Comparison of ENCODE assay signal across 14 mouse cellular contexts in genomic region chr5:136583666-136584464, GRCm38 (mm10). TPM values are rescaled to one million over a fixed set of nuclear protein-coding genes. Genes with fewer than 3 reads are reported as not detected.
DNase-seq lines count a peak whose midpoint lies in the region; ATAC-seq and TF ChIP-seq lines count a peak whose summit lies in the region.
"Had no signal": no experiment of that assay in that cellular context is flagged by ENCODE, and none has a peak within 500 bp of the region (broad histone marks: within the 10 kb centered on the region; RNA-seq: fewer than 3 reads in every experiment).

No protein-coding gene starts in this region.

- no peak for ATAC-seq in liver, embryonic 11.5 days (replicated peaks; ENCODE audit: low FRiP score)
- peak; percentile 81 for ATAC-seq in megakaryocyte, adult 5-6 weeks (ENCODE audit: poor library complexity, severe bottlenecking)
- ATAC-seq: activated CD4-positive, CD25-positive, alpha-beta regulatory T cell, adult 4 months had no signal

- TF ChIP-seq POLR2A in liver, adult 2 months (IDR thresholded peaks at IDR 0.05; ENCODE audit: extremely low read depth, insufficient read depth, low read length), result no peak

- no peaks in the 10 kb centered on the region for H3K4me1 ChIP-seq in liver, adult 2 months (ENCODE audit: control insufficient read depth, insufficient read depth, low read length)
- H3K4me1 ChIP-seq in liver, embryonic 11.5 days (replicated peaks; ENCODE audit: control insufficient read depth, insufficient read depth, low read length), result peaks cover 3% of the 10 kb centered on the region; the same call in 1 of the 2 replicates

- DNase-seq in liver, adult 2 months (ENCODE audit: extremely low read depth, low read depth, low spot score), result peak; percentile 19
- no peak for DNase-seq in liver, embryonic 11.5 days (ENCODE audit: low spot score)
- peak; percentile 78 for DNase-seq in A20 (ENCODE audit: low read depth, low spot score)
- DNase-seq in NIH3T3 (ENCODE audit: low read depth), result peak; percentile 13
- DNase-seq in adrenal gland, adult 2 months, result no peak
- no peak for DNase-seq in embryo, embryonic 10 days (ENCODE audit: low spot score)
- DNase-seq: cerebellum, adult 2 months; gastrocnemius, adult 2 months; thymus, adult 18-20 months had no signal

- peaks cover 11% of the 10 kb centered on the region; the same call in 1 of the 2 replicates for H3K27me3 ChIP-seq in liver, adult 2 months (ENCODE audit: control insufficient read depth, insufficient read depth, low read length)
- peaks cover 40% of the 10 kb centered on the region for H3K27me3 ChIP-seq in liver, embryonic 11.5 days (replicated peaks; ENCODE audit: control insufficient read depth, insufficient read depth, low read length)

- H3K79me2 ChIP-seq in liver, adult 2 months (ENCODE audit: control insufficient read depth, insufficient read depth, low read length), result no peaks in the 10 kb centered on the region

- WGBS in liver, adult 2 months, result 81% methylated on average over 4 of the region's 4 CpGs
- WGBS in liver, embryonic 11.5 days, result 55% methylated on average over 4 of the region's 4 CpGs

- peaks cover 4% of the 10 kb centered on the region; the same call in 1 of the 2 replicates for H3K9me3 ChIP-seq in liver, embryonic 11.5 days (ENCODE audit: control insufficient read depth, low read length)
- H3K9me3 ChIP-seq: limb, embryonic 10.5 days; lung, embryonic 15.5 days had no signal

- H3K9ac ChIP-seq in liver, adult 2 months (ENCODE audit: low read depth, low read length), result no peak overlapping the region
- no peak overlapping the region for H3K9ac ChIP-seq in liver, embryonic 11.5 days (ENCODE audit: low read depth, low read length)
- H3K9ac ChIP-seq: lung, embryonic 15.5 days had no signal

- no peaks in the 10 kb centered on the region for H3K36me3 ChIP-seq in liver, adult 2 months (ENCODE audit: control insufficient read depth, insufficient read depth, low read length)
- H3K36me3 ChIP-seq in liver, embryonic 11.5 days (ENCODE audit: control insufficient read depth, insufficient read depth, low read length), result no peaks in the 10 kb centered on the region
- H3K36me3 ChIP-seq: forebrain, embryonic 10.5 days; limb, embryonic 10.5 days; lung, embryonic 15.5 days had no signal

- H3K4me3 ChIP-seq in liver, adult 2 months (ENCODE audit: insufficient read depth, low read depth, low read length), result no peak overlapping the region
- no peak overlapping the region for H3K4me3 ChIP-seq in liver, embryonic 11.5 days (ENCODE audit: low read depth, low read length)
- H3K4me3 ChIP-seq: forebrain, embryonic 10.5 days; gastrocnemius, adult 2 months; limb, embryonic 10.5 days; lung, embryonic 15.5 days had no signal

- H3K4me2 ChIP-seq in liver, embryonic 11.5 days, result no peak overlapping the region
- H3K4me2 ChIP-seq: lung, embryonic 15.5 days had no signal

- no peak for TF ChIP-seq CTCF in liver, adult 2 months (IDR thresholded peaks at IDR 0.05; ENCODE audit: low read depth, low read length)

- no peak overlapping the region for H3K27ac ChIP-seq in liver, adult 2 months (replicated peaks; ENCODE audit: insufficient read depth, low read depth, low read length)
- no peak overlapping the region for H3K27ac ChIP-seq in liver, embryonic 11.5 days (ENCODE audit: low read depth, low read length)
- H3K27ac ChIP-seq: forebrain, embryonic 10.5 days; gastrocnemius, adult 2 months; limb, embryonic 10.5 days; lung, embryonic 15.5 days had no signal

RNA-seq across cellular contexts. Expression of gene Cux1, which starts 16.6 kb away (rescaled TPM):
- 9.5 and 12.6 TPM in 2 replicates for total RNA-seq in liver, adult 2 months (2014; rRNA removed)
- 11.6 and 12.6 TPM in 2 replicates for polyA plus RNA-seq in liver, adult 2 months (2012; rRNA removed)
- polyA plus RNA-seq in liver, embryonic 11.5 days (2014; fragmentation: Nextera tagmentation; extraction: Ambion mirVana), result 45.8 and 50.0 TPM in 2 replicates
- total RNA-seq in megakaryocyte, adult 5-6 weeks (2015), result 74.0 and 88.0 TPM in 2 replicates
- 77.4 and 95.4 TPM in 2 replicates for total RNA-seq in megakaryocyte, adult 5-6 weeks (2017)
- 100 to 1,000 TPM; 101 to 105 TPM for total RNA-seq in adrenal gland, adult 2 months (2021)
- 46.2 and 52.3 TPM in 2 replicates for polyA plus RNA-seq in adrenal gland, adult 2 months (2012; rRNA removed)

Comparison
In these comparisons a context has a peak if more than half of its experiments do, and no peak if none do; other contexts are left out.
1. DNase-seq: peak in liver, adult 2 months (single experiment), A20 (single experiment) and NIH3T3 (single experiment); none in liver, embryonic 11.5 days (single experiment), adrenal gland, adult 2 months (single experiment) and embryo, embryonic 10 days (single experiment).